Mouse (Mus musculus) testis, adult 2 months (tissue): ENCODE measurements around the gene Mks1.

Source experiments
- CTCF ChIP-seq: fragments of 200-500 bp; IDR thresholded peaks from 2 replicates; pipeline ENCODE4 v1.5.1; 2012; ENCODE audit warnings: low read depth, mild to moderate bottlenecking, inconsistent platforms, low read length, moderate library complexity; ENCODE audit not compliant: control insufficient read depth, insufficient read depth, insufficient replicate concordance
- POLR2A ChIP-seq: fragments of 200-500 bp; IDR thresholded peaks from 2 replicates; pipeline ENCODE4 v1.6.1; 2012; ENCODE audit warnings: low read depth, mild to moderate bottlenecking, inconsistent platforms, low read length, moderate library complexity; ENCODE audit not compliant: control insufficient read depth

- no peak for TF ChIP-seq CTCF
- TF ChIP-seq POLR2A: no peak
These were observed 11.6 kb upstream of the Mks1 start for GRCm38 (mm10) chr11:87841436-87841835.
